Mouse (Mus musculus): ENCODE measurements at regions not wholly inside any gene's neighbourhood (a gene's known extent, or its start where the extent isn't known, plus 50 kb on each side); places are given as distances from the start of the nearest gene placed in this dataset.

GRCm38 (mm10) chr5:43102000-43102459, 130.9 kb upstream of the Cpeb2 start:
- Histone ChIP-seq H3K27me3 (ENCODE audit: control insufficient read depth, insufficient read depth, insufficient read length) (no peaks in the 10 kb centered on the region), H3K79me2 (ENCODE audit: control insufficient read depth, insufficient read depth) (no peaks in the 10 kb centered on the region), H3K36me3 (ENCODE audit: control insufficient read depth, insufficient read depth) (no peaks in the 10 kb centered on the region), H3ac (ENCODE audit: control insufficient read depth, insufficient read length) (no peak overlapping the region), H3K4me3 (no peak overlapping the region), H3K4me2 (ENCODE audit: low read depth) (no peak overlapping the region)
- TF ChIP-seq TCF3 (IDR thresholded peaks at IDR 0.05; ENCODE audit: insufficient read length, low read depth) (no peak), TCF12 (IDR thresholded peaks at IDR 0.05; ENCODE audit: insufficient read depth, poor library complexity, severe bottlenecking) (no peak), MAX (IDR thresholded peaks at IDR 0.05; ENCODE audit: low read depth) (no peak), CEBPB (IDR thresholded peaks at IDR 0.05; ENCODE audit: insufficient read depth, poor library complexity, severe bottlenecking) (no peak), MYOG (IDR thresholded peaks at IDR 0.05; ENCODE audit: control insufficient read depth in 1 of 3, insufficient read depth in 1 of 3, insufficient read length in 2 of 3, low read depth in 2 of 3) (no peak), USF1 (IDR thresholded peaks at IDR 0.05; ENCODE audit: low read depth) (no peak), POLR2A (IDR thresholded peaks at IDR 0.05; ENCODE audit: insufficient read length, low read depth) (no peak), REST (IDR thresholded peaks at IDR 0.05; ENCODE audit: insufficient read depth, insufficient read length) (no peak), POLR2AphosphoS2 (IDR thresholded peaks at IDR 0.05; ENCODE audit: insufficient read length, low read depth) (no peak), MYOD1 (IDR thresholded peaks at IDR 0.05; ENCODE audit: control insufficient read depth in 1 of 3, insufficient read length in 2 of 3, low read depth in 2 of 3) (no peak), SRF (IDR thresholded peaks at IDR 0.05; ENCODE audit: control insufficient read depth, insufficient read length, low read depth) (no peak), E2F4 (IDR thresholded peaks at IDR 0.05; ENCODE audit: insufficient read depth) (no peak)

- Histone ChIP-seq H3ac (ENCODE audit: control insufficient read depth, insufficient read length) (no peak overlapping the region), H3K36me3 (ENCODE audit: control insufficient read depth, insufficient read depth) (no peaks in the 10 kb centered on the region), H3K79me2 (ENCODE audit: control insufficient read depth, insufficient read depth) (no peaks in the 10 kb centered on the region), H3K27me3 (ENCODE audit: control insufficient read depth, insufficient read depth, insufficient read length) (no peaks in the 10 kb centered on the region), H3K4me3 (no peak overlapping the region), H3K4me2 (ENCODE audit: low read depth) (no peak overlapping the region)
- TF ChIP-seq USF1 (IDR thresholded peaks at IDR 0.05; ENCODE audit: low read depth) (no peak), TCF12 (IDR thresholded peaks at IDR 0.05; ENCODE audit: insufficient read depth, poor library complexity, severe bottlenecking) (no peak), REST (IDR thresholded peaks at IDR 0.05; ENCODE audit: insufficient read depth, insufficient read length) (no peak), SRF (IDR thresholded peaks at IDR 0.05; ENCODE audit: control insufficient read depth, insufficient read length, low read depth) (no peak), POLR2AphosphoS2 (IDR thresholded peaks at IDR 0.05; ENCODE audit: insufficient read length, low read depth) (no peak), E2F4 (IDR thresholded peaks at IDR 0.05; ENCODE audit: insufficient read depth) (no peak)
Measured at GRCm38 (mm10) chr5:43102590-43102989, 130.4 kb upstream of the Cpeb2 start.

GRCm38 (mm10) chr5:43103728-43104127, 129.2 kb upstream of the Cpeb2 start:
- H3K36me3 ChIP-seq (ENCODE audit: control insufficient read depth, insufficient read depth) = no peaks in the 10 kb centered on the region

GRCm38 (mm10) chr5:43105528-43105927, 127.4 kb upstream of the Cpeb2 start:
- TF ChIP-seq TCF12 (IDR thresholded peaks at IDR 0.05; ENCODE audit: insufficient read depth, poor library complexity, severe bottlenecking) = no peak
- no peak for TF ChIP-seq E2F4 (IDR thresholded peaks at IDR 0.05; ENCODE audit: insufficient read depth)
- no peak for TF ChIP-seq MYOD1 (IDR thresholded peaks at IDR 0.05; ENCODE audit: control insufficient read depth in 1 of 3, insufficient read length in 2 of 3, low read depth in 2 of 3)
- TF ChIP-seq MYOG (IDR thresholded peaks at IDR 0.05; ENCODE audit: control insufficient read depth in 1 of 3, insufficient read depth in 1 of 3, insufficient read length in 2 of 3, low read depth in 2 of 3) = no peak
- no peak for TF ChIP-seq MAX (IDR thresholded peaks at IDR 0.05; ENCODE audit: low read depth)
- no peak for TF ChIP-seq TCF3 (IDR thresholded peaks at IDR 0.05; ENCODE audit: insufficient read length, low read depth)
- TF ChIP-seq USF1 (IDR thresholded peaks at IDR 0.05; ENCODE audit: low read depth) = no peak
- TF ChIP-seq REST (IDR thresholded peaks at IDR 0.05; ENCODE audit: insufficient read depth, insufficient read length) = no peak
- no peak for TF ChIP-seq SRF (IDR thresholded peaks at IDR 0.05; ENCODE audit: control insufficient read depth, insufficient read length, low read depth)
- no peak for TF ChIP-seq POLR2A (IDR thresholded peaks at IDR 0.05; ENCODE audit: insufficient read length, low read depth)
- TF ChIP-seq CEBPB (IDR thresholded peaks at IDR 0.05; ENCODE audit: insufficient read depth, poor library complexity, severe bottlenecking) = no peak
- no peak for TF ChIP-seq POLR2AphosphoS2 (IDR thresholded peaks at IDR 0.05; ENCODE audit: insufficient read length, low read depth)
- Histone ChIP-seq H3K36me3 (ENCODE audit: control insufficient read depth, insufficient read depth) (no peaks in the 10 kb centered on the region), H3K79me2 (ENCODE audit: control insufficient read depth, insufficient read depth) (no peaks in the 10 kb centered on the region), H3K4me3 (no peak overlapping the region), H3ac (ENCODE audit: control insufficient read depth, insufficient read length) (no peak overlapping the region), H3K4me2 (ENCODE audit: low read depth) (no peak overlapping the region), H3K27me3 (ENCODE audit: control insufficient read depth, insufficient read depth, insufficient read length) (no peaks in the 10 kb centered on the region)

More at GRCm38 (mm10) chr5:43103728-43104127, 129.2 kb upstream of the Cpeb2 start:
- H3K4me2 ChIP-seq (ENCODE audit: low read depth) = no peak overlapping the region
- TF ChIP-seq REST (IDR thresholded peaks at IDR 0.05; ENCODE audit: insufficient read depth, insufficient read length) = no peak
- no peak for TF ChIP-seq POLR2AphosphoS2 (IDR thresholded peaks at IDR 0.05; ENCODE audit: insufficient read length, low read depth)
- TF ChIP-seq USF1 (IDR thresholded peaks at IDR 0.05; ENCODE audit: low read depth) = no peak
- TF ChIP-seq MAX (IDR thresholded peaks at IDR 0.05; ENCODE audit: low read depth) = no peak
- H3K4me3 ChIP-seq = no peak overlapping the region
- H3ac ChIP-seq (ENCODE audit: control insufficient read depth, insufficient read length) = no peak overlapping the region
- no peaks in the 10 kb centered on the region for H3K27me3 ChIP-seq (ENCODE audit: control insufficient read depth, insufficient read depth, insufficient read length)
- no peaks in the 10 kb centered on the region for H3K79me2 ChIP-seq (ENCODE audit: control insufficient read depth, insufficient read depth)

DNA sequence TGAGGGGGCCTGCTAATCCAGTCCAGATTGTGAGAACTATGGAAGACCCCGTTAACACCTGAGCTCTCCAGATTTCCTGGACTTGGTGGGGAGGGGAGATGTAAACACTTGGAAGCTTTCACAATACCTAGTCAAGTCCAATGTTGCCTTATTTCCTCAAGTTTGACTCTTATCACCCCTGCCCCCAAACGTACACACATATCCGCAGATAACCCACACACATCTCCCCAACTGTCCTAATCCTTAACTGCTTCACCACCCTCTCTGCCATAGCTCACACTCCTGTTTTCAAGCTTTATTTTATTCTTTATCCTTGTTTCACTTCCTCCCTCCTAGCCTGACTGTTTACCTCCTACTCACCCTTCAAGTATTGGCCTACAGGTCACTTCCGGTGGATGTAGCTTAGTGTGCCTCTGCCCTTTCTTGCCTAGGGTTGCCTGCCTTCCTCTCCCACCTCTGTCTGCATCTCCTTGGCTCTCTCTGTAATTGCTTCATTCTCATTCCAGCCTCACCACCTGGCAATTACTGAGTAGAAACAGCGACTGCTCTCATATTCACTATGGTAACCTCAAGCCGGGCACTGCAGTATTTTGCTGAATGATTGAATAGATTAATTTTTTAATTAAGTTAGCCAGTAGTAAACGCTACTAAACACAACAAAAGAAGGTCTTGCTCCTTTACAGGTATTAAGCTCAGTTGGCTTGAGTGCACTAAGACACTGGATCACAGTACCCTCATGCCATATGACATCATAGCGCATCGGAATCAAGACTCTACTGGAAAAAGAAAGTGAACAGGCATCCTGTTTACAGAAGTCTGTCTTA, 125.3 kb upstream of the Cpeb2 start:
- Histone ChIP-seq H3K4me3 (no peak overlapping the region), H3K36me3 (ENCODE audit: control insufficient read depth, insufficient read depth) (no peaks in the 10 kb centered on the region), H3K4me2 (ENCODE audit: low read depth) (no peak overlapping the region), H3K79me2 (ENCODE audit: control insufficient read depth, insufficient read depth) (no peaks in the 10 kb centered on the region), H3ac (ENCODE audit: control insufficient read depth, insufficient read length) (no peak overlapping the region), H3K27me3 (ENCODE audit: control insufficient read depth, insufficient read depth, insufficient read length) (no peaks in the 10 kb centered on the region)
- no peak for TF ChIP-seq SRF (IDR thresholded peaks at IDR 0.05; ENCODE audit: control insufficient read depth, insufficient read length, low read depth)
- no peak for TF ChIP-seq REST (IDR thresholded peaks at IDR 0.05; ENCODE audit: insufficient read depth, insufficient read length)
- no peak for TF ChIP-seq MYOG (IDR thresholded peaks at IDR 0.05; ENCODE audit: control insufficient read depth in 1 of 3, insufficient read depth in 1 of 3, insufficient read length in 2 of 3, low read depth in 2 of 3)
- TF ChIP-seq CEBPB (IDR thresholded peaks at IDR 0.05; ENCODE audit: insufficient read depth, poor library complexity, severe bottlenecking) = no peak
- TF ChIP-seq POLR2AphosphoS2 (IDR thresholded peaks at IDR 0.05; ENCODE audit: insufficient read length, low read depth) = no peak
- TF ChIP-seq TCF3 (IDR thresholded peaks at IDR 0.05; ENCODE audit: insufficient read length, low read depth) = no peak
- no peak for TF ChIP-seq POLR2A (IDR thresholded peaks at IDR 0.05; ENCODE audit: insufficient read length, low read depth)
- no peak for TF ChIP-seq TCF12 (IDR thresholded peaks at IDR 0.05; ENCODE audit: insufficient read depth, poor library complexity, severe bottlenecking)
- TF ChIP-seq USF1 (IDR thresholded peaks at IDR 0.05; ENCODE audit: low read depth) = no peak
- TF ChIP-seq MYOD1 (IDR thresholded peaks at IDR 0.05; ENCODE audit: control insufficient read depth in 1 of 3, insufficient read length in 2 of 3, low read depth in 2 of 3) = no peak
- TF ChIP-seq E2F4 (IDR thresholded peaks at IDR 0.05; ENCODE audit: insufficient read depth) = no peak
- no peak for TF ChIP-seq MAX (IDR thresholded peaks at IDR 0.05; ENCODE audit: low read depth)
